Mouse (Mus musculus) erythroid progenitor cell, adult 5-6 weeks (primary cell): ENCODE results near the gene Csf2ra. TPM values are rescaled to one million over a fixed set of nuclear protein-coding genes. Genes with fewer than 3 reads are reported as not detected.
"Not testable (repeated sequence)": the region's sequence is repeated elsewhere in the genome, so short reads cannot be mapped to it uniquely, and the experiment has no call there.

Experiments used
- ATAC-seq: replicated peaks from 2 replicates; pipeline ENCODE4 v1.8.0; 2016; ENCODE audit warnings: moderate number of reproducible peaks, mild to moderate bottlenecking, moderate TSS enrichment, inconsistent platforms; ENCODE audit not compliant: poor library complexity, low FRiP score, severe bottlenecking
- total RNA-seq, 2 experiments: library from RNA; stranded (forward) in 1 of 2; stranded (reverse) in 1 of 2; fragments of 150-400 nt in 1 of 2; fragments of 186-747, 209-891 nt in 1 of 2; gene quantifications; 2 replicates each; pipeline versions ENCODE4 v1.2.3 to v1.2.4; 2015 to 2017; ENCODE audit warnings: low replicate concordance in 2 of 2

Gene Csf2ra
- total RNA-seq (2015; ENCODE audit: low replicate concordance) = 26.8 and 37.5 TPM in 2 replicates
- total RNA-seq (2017; ENCODE audit: low replicate concordance) = 9.0 and 12.9 TPM in 2 replicates

- no peak for ATAC-seq
These were observed at the start of gene Csf2ra for GRCm38 (mm10) chr19:61227941-61228701. TSS of gene Csf2ra (minus strand) at chr19:61228429.

DNA sequence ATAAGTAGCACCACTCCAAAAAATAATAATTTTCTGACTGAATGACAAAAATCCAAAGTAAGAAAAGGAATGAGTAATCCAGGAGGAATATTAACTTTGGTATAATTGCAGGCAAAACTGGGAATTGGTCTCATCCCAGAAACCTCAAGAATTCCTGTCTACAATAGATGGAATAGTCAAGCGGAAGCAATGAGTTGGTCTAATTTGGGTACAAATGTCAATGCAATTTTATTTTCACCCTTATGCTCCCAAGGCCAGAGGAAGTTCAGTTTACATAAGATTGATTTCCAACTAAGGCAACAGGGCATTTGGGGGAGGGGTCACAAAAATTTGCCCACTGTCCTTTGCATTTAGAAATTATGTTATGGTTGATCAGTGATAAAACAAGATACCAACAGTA is 47.2 kb upstream of the Csf2ra start:
- no peak for ATAC-seq

- not testable (repeated sequence) for ATAC-seq
These were observed 40.9 kb upstream of the Csf2ra start for GRCm38 (mm10) chr19:61269141-61269540.

GRCm38 (mm10) chr19:61267141-61267540 is 38.9 kb upstream of the Csf2ra start:
- ATAC-seq = no peak

DNA sequence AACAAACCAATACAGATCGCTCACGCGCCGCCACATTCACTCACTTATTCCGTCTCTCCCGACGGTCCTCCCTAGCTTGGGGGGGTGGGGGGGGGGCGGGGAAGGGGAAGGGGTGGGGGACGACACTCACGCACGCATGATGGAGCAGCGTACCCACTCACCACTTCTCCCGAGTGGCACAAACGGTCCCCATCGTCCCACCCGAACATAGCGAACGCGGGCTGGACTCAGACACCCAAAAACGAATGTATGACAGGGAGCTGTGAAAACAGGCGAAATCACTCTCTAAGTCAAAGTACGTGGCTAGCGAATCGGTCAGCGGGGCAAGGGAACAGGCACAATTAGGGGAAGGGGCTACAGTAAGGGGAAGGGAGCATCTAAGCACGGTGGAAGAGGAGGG is 38.4 kb upstream of the Csf2ra start:
- no peak for ATAC-seq

DNA sequence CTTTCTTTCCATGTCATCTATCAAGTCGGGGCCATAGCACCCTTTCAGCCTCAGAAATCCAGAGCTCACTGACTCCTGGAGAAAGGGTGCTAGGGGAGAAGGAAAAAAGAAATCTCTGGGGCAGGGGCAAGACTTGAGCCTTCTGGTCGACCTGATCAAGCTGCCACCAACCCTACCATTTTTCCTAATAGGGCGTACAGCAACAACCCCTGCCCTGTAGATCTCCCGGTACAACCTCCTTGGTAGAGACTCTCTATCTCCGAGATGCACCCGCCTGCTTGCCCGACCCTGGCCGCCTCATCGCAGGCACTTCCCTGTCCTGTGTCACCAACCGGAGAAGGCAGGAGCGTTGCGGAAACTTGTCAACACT is 38.0 kb upstream of the Csf2ra start:
- no peak for ATAC-seq

DNA sequence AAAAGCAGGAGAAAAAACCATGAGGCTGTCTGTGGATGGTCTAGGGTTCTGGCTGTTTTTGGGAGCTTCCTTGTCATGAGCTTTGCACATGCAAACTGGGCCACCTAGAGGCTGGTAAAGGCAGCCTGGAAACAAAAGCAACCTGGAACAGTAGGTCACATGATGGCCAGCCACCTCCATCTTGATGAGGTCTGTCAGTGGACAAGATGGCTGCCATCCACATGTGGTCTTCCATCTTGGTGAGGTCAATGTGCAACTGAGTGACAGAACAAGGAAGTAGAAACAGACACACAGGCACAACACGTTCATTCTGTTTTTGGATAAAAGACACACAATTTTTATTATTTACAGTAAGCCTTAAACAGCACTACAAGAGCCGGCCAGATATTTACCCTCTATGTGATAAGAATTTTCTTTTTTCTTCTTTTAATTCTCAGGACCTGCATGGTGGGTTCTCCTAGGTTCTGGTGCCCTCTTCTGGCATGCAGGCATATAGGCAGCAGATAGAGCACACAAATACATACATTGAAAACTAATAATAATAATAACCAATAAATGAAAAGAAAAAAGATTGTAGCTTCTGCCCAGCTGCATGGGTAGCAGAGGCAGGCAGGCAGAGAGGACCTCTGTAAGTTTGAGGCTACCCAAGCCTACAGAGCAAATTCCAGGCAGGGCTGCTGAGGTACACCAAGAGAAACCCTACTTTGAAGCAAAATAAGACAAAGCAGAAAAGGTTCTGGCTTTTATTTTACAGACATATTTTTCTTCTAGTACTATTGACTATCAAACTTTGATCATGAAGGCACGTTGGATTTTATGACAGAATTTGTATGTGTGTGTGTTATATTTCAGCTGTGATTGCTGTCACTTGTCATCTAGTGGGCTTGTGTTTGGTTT is 37.4 kb upstream of the Csf2ra start:
- peak; percentile 71 for ATAC-seq

GRCm38 (mm10) chr19:61264933-61265332 is 36.7 kb upstream of the Csf2ra start:
- no peak for ATAC-seq

GRCm38 (mm10) chr19:61264227-61264626 is 36.0 kb upstream of the Csf2ra start:
- ATAC-seq = no peak

GRCm38 (mm10) chr19:61261241-61261640 is 33.0 kb upstream of the Csf2ra start:
- ATAC-seq = no peak

- ATAC-seq = no peak
These were observed 29.5 kb upstream of the Csf2ra start for GRCm38 (mm10) chr19:61257733-61258132.

- no peak for ATAC-seq
These were observed 28.1 kb upstream of the Csf2ra start for GRCm38 (mm10) chr19:61256166-61256887.

DNA sequence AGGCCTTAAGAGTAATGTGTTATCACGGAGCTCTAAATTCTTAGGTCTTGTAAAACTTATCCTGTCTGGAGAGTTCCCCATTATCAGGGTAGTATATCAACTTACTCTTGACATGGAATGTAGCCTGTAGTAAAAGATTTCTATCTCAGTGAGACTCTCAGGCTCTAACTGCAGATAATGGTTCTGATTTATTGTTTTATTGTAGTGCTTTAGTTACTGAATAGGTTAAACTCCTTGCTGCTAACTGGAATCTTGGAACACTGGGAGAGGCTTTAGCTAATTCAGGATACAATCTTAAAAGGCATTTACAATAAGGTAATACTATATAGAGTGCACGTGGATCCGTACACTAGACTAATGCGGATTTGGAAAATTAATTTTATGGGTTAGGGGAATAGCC is 19.1 kb upstream of the Csf2ra start:
- ATAC-seq = not testable (repeated sequence)

DNA sequence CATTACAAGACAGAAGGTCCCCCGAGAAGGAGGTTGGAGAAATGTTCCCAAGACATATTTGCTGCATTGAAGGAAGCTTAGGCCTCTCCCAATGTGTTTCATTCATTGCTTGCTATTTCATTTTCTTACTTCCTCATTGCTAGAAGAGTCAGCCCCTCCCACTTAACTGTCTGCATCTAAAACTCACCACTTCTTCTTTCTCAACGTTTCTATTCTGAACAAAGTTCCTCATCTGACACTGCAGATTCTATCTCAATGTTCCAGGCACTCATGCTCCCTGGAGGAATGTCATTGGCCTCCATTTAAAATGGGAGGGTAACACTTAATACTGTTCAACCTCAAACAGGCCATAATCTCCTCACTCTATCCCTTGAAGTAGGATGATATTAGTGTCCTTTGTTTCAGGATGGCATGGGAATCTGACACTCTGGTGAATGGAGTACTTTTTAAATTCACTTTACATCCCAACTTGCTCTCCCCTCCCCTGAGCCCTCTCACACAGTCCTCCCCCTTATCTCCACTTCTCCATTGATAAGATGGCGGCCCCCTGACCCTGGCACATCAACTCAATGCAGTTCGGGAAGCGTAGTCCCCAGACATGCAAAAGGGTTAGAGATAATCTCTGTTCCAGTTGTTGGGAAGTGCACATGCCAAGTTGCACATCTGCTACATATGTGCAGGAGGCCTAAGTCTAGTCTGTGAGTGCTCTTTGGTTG is 16.6 kb upstream of the Csf2ra start:
- ATAC-seq = no peak

GRCm38 (mm10) chr19:61237967-61238366 is 9.7 kb upstream of the Csf2ra start:
- ATAC-seq = no peak

DNA sequence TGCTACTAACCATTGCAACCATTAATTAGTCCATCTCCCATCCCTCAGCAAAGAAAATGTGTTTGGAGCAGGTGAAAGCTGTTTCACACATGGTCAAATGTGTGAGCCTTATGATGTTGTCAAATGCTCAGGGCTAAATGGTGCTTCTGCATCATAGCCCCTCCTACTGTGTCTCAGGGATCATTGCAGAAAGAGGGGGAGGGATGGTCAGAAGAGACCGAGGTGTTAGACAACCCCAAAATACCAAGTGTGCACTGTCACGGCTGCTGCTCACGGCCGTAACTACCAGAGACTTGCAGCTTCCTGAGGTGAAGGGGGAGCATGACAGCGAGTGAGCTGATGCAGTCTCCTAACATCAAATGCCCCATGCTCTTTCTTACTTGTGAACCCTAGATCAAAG is 6.3 kb upstream of the Csf2ra start:
- ATAC-seq = no peak

GRCm38 (mm10) chr19:61226928-61227854 is 1.0 kb downstream of the Csf2ra start:
- peak; percentile 63 for ATAC-seq

DNA sequence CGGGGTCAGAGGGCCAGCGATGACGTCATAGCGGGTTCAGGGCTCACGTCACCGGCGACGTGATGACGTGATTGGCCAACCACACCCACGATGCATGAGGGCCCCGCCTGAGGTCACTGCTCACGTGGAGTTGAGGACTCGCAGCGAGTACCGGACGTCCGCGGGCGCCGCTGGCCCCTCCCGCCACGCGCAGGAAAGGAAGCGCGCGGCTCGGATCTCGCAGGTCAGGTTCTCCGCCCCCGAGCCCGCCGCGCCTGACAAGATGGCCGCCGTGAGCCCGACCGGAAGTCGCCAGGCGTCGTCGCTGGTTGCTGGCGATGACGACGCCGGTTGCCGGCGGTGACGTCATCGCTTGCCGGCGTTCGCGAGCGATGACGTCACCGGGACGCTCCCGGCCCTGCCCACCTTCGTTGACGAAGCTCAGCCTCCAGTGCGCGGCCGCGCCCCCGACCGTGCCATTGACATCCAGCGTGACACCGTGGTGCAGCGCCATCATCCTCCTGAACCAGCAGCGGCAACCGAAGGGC is 1.8 kb downstream of the Csf2ra start:
- 0 out of 2 replicates have a peak, but pooled peaks have one; percentile 17 for ATAC-seq
